Mouse (Mus musculus) embryo, embryonic 10.5 days (tissue): Measurements from ENCODE around the gene Sbno2.

ENCODE experiments used
- DNase-seq: peaks from one replicate; pipeline ENCODE4 v3.0.0-alpha.2; 2015; ENCODE audit warnings: low spot score

The Sbno2 gene

GRCm38 (mm10) chr10:80092690-80093089, 12.7 kb downstream of the Sbno2 start:
- DNase-seq: no peak

- no peak for DNase-seq
Measured at GRCm38 (mm10) chr10:80091527-80091926, 13.8 kb downstream of the Sbno2 start.

GRCm38 (mm10) chr10:80089146-80089545, 16.2 kb downstream of the Sbno2 start:
- DNase-seq: peak; percentile 15

- no peak for DNase-seq
Measured at GRCm38 (mm10) chr10:80087483-80087882, 17.9 kb downstream of the Sbno2 start.

- no peak for DNase-seq
Measured at GRCm38 (mm10) chr10:80086847-80087246, 18.5 kb downstream of the Sbno2 start.

- DNase-seq: no peak
Measured at GRCm38 (mm10) chr10:80084817-80085487, 20.4 kb downstream of the Sbno2 start.

GRCm38 (mm10) chr10:80081075-80081474, 24.3 kb downstream of the Sbno2 start:
- no peak for DNase-seq

- no peak for DNase-seq
Measured at GRCm38 (mm10) chr10:80080396-80081070, 24.8 kb downstream of the Sbno2 start.

- DNase-seq: no peak
Measured at GRCm38 (mm10) chr10:80078366-80078765, 27.0 kb downstream of the Sbno2 start.

- DNase-seq: no peak
Measured at GRCm38 (mm10) chr10:80077312-80077711, 28.1 kb downstream of the Sbno2 start.

- DNase-seq: no peak
Measured at GRCm38 (mm10) chr10:80076386-80076785, 29.0 kb downstream of the Sbno2 start.

- DNase-seq: no peak
Measured at GRCm38 (mm10) chr10:80075924-80076323, 29.4 kb downstream of the Sbno2 start.

- peak; percentile 38 for DNase-seq
Measured at GRCm38 (mm10) chr10:80074813-80075601, 30.4 kb downstream of the Sbno2 start.

- DNase-seq: no peak
Measured at GRCm38 (mm10) chr10:80072623-80073489, 32.5 kb downstream of the Sbno2 start.

GRCm38 (mm10) chr10:80071516-80071900, 33.9 kb downstream of the Sbno2 start:
- DNase-seq: no peak

- peak; percentile 27 for DNase-seq
Measured at GRCm38 (mm10) chr10:80070837-80071515, 34.4 kb downstream of the Sbno2 start.

- no peak for DNase-seq
Measured at GRCm38 (mm10) chr10:80069948-80070450, 35.4 kb downstream of the Sbno2 start.

- DNase-seq: no peak
Measured at GRCm38 (mm10) chr10:80069251-80069650, 36.1 kb downstream of the Sbno2 start.

GRCm38 (mm10) chr10:80063877-80064650, 41.3 kb downstream of the Sbno2 start:
- DNase-seq: no peak

GRCm38 (mm10) chr10:80063104-80063503, 42.3 kb downstream of the Sbno2 start:
- no peak for DNase-seq
